Mouse (Mus musculus) intestine, postnatal 0 days (tissue): ENCODE data around the gene St3gal4. TPM values are rescaled to one million over a fixed set of nuclear protein-coding genes. Genes with fewer than 3 reads are reported as not detected.

ENCODE experiments used
- ATAC-seq: fragments of 200-750 bp; cut with Nextera tagmentation; 2 replicates; pipeline ENCODE4 v1.8.0; 2017; ENCODE audit warnings: mild to moderate bottlenecking, moderate TSS enrichment, moderate library complexity
- H3K27ac ChIP-seq: fragments of 300-500 bp; sonication (generic); 2 replicates; pipeline ENCODE4 v1.5.1; 2014; ENCODE audit warnings: mild to moderate bottlenecking, low read depth, low read length, moderate library complexity
- H3K27me3 ChIP-seq: fragments of 300-500 bp; sonication (generic); replicated peaks from 2 replicates; pipeline ENCODE4 v1.6.1; 2014; ENCODE audit warnings: low read length, mixed read lengths; ENCODE audit not compliant: control insufficient read depth, insufficient read depth
- H3K36me3 ChIP-seq: fragments of 300-500 bp; sonication (generic); 2 replicates; pipeline ENCODE4 v1.6.1; 2014; ENCODE audit warnings: mild to moderate bottlenecking, moderate library complexity; ENCODE audit not compliant: control insufficient read depth, insufficient read depth
- H3K4me1 ChIP-seq: fragments of 300-500 bp; sonication (generic); replicated peaks from 2 replicates; pipeline ENCODE4 v1.6.1; 2014; ENCODE audit warnings: antibody characterized with exemption, low read length, mixed read lengths; ENCODE audit not compliant: control insufficient read depth, insufficient read depth
- H3K4me2 ChIP-seq: fragments of 300-500 bp; sonication (generic); replicated peaks from 2 replicates; pipeline ENCODE4 v1.6.1; 2014; ENCODE audit warnings: low read depth, mild to moderate bottlenecking, moderate library complexity
- H3K4me3 ChIP-seq: fragments of 300-500 bp; sonication (generic); 2 replicates; pipeline ENCODE4 v1.5.1; 2014; ENCODE audit warnings: low read depth, low read length
- H3K9ac ChIP-seq: fragments of 300-500 bp; sonication (generic); 2 replicates; pipeline ENCODE4 v1.6.1; 2014; ENCODE audit warnings: mild to moderate bottlenecking, low read depth, low read length
- H3K9me3 ChIP-seq: fragments of 300-500 bp; sonication (generic); 2 replicates; pipeline ENCODE4 v1.6.1; 2016; ENCODE audit warnings: mixed run types; ENCODE audit not compliant: control insufficient read depth
- CTCF ChIP-seq: sonication (generic); IDR thresholded peaks from 2 replicates; pipeline ENCODE4 v1.5.1; 2016; ENCODE audit warnings: low read depth, mild to moderate bottlenecking, control low read depth, antibody characterized with exemption, moderate library complexity
- WGBS: fragments of 180-500 bp; shearing (Covaris S2); extraction: QIAGEN DNeasy Blood & Tissue Kit; methylation state at CpG from one replicate; pipeline ENCODE4 v1.1.7; 2014; 5-methylcytosine and 5-hydroxymethylcytosine counted together
- polyA plus RNA-seq: library from polyadenylated mRNA; unstranded; fragments of >200 nt; fragmentation: Nextera tagmentation; extraction: Ambion mirVana; gene quantifications from 2 replicates; pipeline ENCODE4 v1.2.1, GENCODE M21; 2015

The St3gal4 gene
- polyA plus RNA-seq, 1 experiment from 2014 or later: 242 TPM

- H3K9ac ChIP-seq: no peak overlapping the region
- H3K4me1 ChIP-seq: no peaks in the 10 kb centered on the region
- H3K4me3 ChIP-seq: no peak overlapping the region
- no peaks in the 10 kb centered on the region for H3K9me3 ChIP-seq
- no peak overlapping the region for H3K27ac ChIP-seq
- H3K36me3 ChIP-seq: no peaks in the 10 kb centered on the region
- H3K4me2 ChIP-seq: no peak overlapping the region
- 56% methylated on average over 11 of the region's 11 CpGs for WGBS
- peaks cover 40% of the 10 kb centered on the region for H3K27me3 ChIP-seq
- no peak for ATAC-seq
- TF ChIP-seq CTCF: no peak
Observed at GRCm38 (mm10) chr9:35020015-35020653, 98.9 kb downstream of the St3gal4 start.

- H3K4me2 ChIP-seq: no peak overlapping the region
- no peaks in the 10 kb centered on the region for H3K9me3 ChIP-seq
- no peaks in the 10 kb centered on the region for H3K4me1 ChIP-seq
- peaks cover 42% of the 10 kb centered on the region for H3K27me3 ChIP-seq
- H3K27ac ChIP-seq: no peak overlapping the region
- H3K9ac ChIP-seq: no peak overlapping the region
- no peak overlapping the region for H3K4me3 ChIP-seq
- H3K36me3 ChIP-seq: no peaks in the 10 kb centered on the region
- WGBS: 3% methylated on average over 3 of the region's 3 CpGs
- peak; percentile 89 for TF ChIP-seq CTCF
- ATAC-seq: no peak
Observed at GRCm38 (mm10) chr9:35019372-35019771, 99.7 kb downstream of the St3gal4 start.

- Histone ChIP-seq H3K4me3 (no peak overlapping the region), H3K36me3 (no peaks in the 10 kb centered on the region), H3K27me3 (peaks cover 40% of the 10 kb centered on the region), H3K9ac (no peak overlapping the region), H3K27ac (no peak overlapping the region), H3K4me2 (no peak overlapping the region), H3K4me1 (no peaks in the 10 kb centered on the region), H3K9me3 (no peaks in the 10 kb centered on the region)
- 22% methylated on average over 5 of the region's 5 CpGs for WGBS
- TF ChIP-seq CTCF: no peak
- ATAC-seq: no peak
Observed at GRCm38 (mm10) chr9:35018056-35018455, 101.0 kb downstream of the St3gal4 start.

- 23% methylated on average over 13 of the region's 13 CpGs for WGBS
- H3K4me1 ChIP-seq: no peaks in the 10 kb centered on the region
- no peak overlapping the region for H3K4me3 ChIP-seq
- no peaks in the 10 kb centered on the region for H3K36me3 ChIP-seq
- peaks cover 41% of the 10 kb centered on the region for H3K27me3 ChIP-seq
- no peak overlapping the region for H3K9ac ChIP-seq
- ATAC-seq: no peak
- no peaks in the 10 kb centered on the region for H3K9me3 ChIP-seq
- H3K27ac ChIP-seq: no peak overlapping the region
- no peak for TF ChIP-seq CTCF
- H3K4me2 ChIP-seq: no peak overlapping the region
Observed at GRCm38 (mm10) chr9:35017563-35017962, 101.5 kb downstream of the St3gal4 start.

GRCm38 (mm10) chr9:35016762-35017161 lies 102.3 kb downstream of the St3gal4 start:
- Histone ChIP-seq H3K36me3 (no peaks in the 10 kb centered on the region), H3K4me2 (no peak overlapping the region), H3K4me3 (no peak overlapping the region), H3K9ac (no peak overlapping the region), H3K4me1 (no peaks in the 10 kb centered on the region), H3K27me3 (peaks cover 41% of the 10 kb centered on the region), H3K27ac (no peak overlapping the region), H3K9me3 (no peaks in the 10 kb centered on the region)
- peak; percentile 76 for TF ChIP-seq CTCF
- WGBS: 41% methylated on average over 4 of the region's 4 CpGs
- ATAC-seq: no peak

GRCm38 (mm10) chr9:35007697-35008341 lies 111.2 kb downstream of the St3gal4 start:
- no peak overlapping the region for H3K4me2 ChIP-seq
- no peak overlapping the region for H3K9ac ChIP-seq
- H3K9me3 ChIP-seq: no peaks in the 10 kb centered on the region
- no peaks in the 10 kb centered on the region for H3K4me1 ChIP-seq
- peaks cover 24% of the 10 kb centered on the region for H3K27me3 ChIP-seq
- H3K27ac ChIP-seq: no peak overlapping the region
- 77% methylated on average over 14 of the region's 14 CpGs for WGBS
- no peaks in the 10 kb centered on the region for H3K36me3 ChIP-seq
- no peak for ATAC-seq
- no peak overlapping the region for H3K4me3 ChIP-seq
- TF ChIP-seq CTCF: no peak
